Mouse (Mus musculus) thymus, adult 2 months (tissue): Measurements from ENCODE around the gene Usf3.

Experiments used
- CTCF ChIP-seq: fragments of 200-500 bp; IDR thresholded peaks from 2 replicates; pipeline ENCODE4 v1.5.1; 2012; ENCODE audit warnings: mild to moderate bottlenecking, control low read depth, low read length, moderate library complexity, borderline replicate concordance; ENCODE audit not compliant: control insufficient read depth, poor library complexity, insufficient read depth; ENCODE audit errors: extremely low read depth
- POLR2A ChIP-seq: fragments of 200-500 bp; IDR thresholded peaks from 2 replicates; pipeline ENCODE4 v1.6.1; 2012; ENCODE audit warnings: mild to moderate bottlenecking, low read length, control low read depth, moderate library complexity; ENCODE audit not compliant: control insufficient read depth, poor library complexity, insufficient read depth; ENCODE audit errors: extremely low read depth

GRCm38 (mm10) chr16:44178555-44178954 lies 5.5 kb downstream of the Usf3 start:
- TF ChIP-seq CTCF (no peak), POLR2A (no peak)
